Mouse (Mus musculus) MEL (cell line): ENCODE data around the gene Dusp15. TPM values are rescaled to one million over a fixed set of nuclear protein-coding genes. Genes with fewer than 3 reads are reported as not detected.

ENCODE experiments used
- DNase-seq: peaks from one replicate; pipeline ENCODE4 v3.0.0; 2011; ENCODE audit warnings: low read depth, low spot score
- H3K27ac ChIP-seq: 2 replicates; pipeline ENCODE4 v1.5.1; 2012; ENCODE audit warnings: low read depth, mild to moderate bottlenecking, control low read depth, low read length, moderate library complexity; ENCODE audit not compliant: control insufficient read depth
- H3K27me3 ChIP-seq, 2 experiments: fragments of 150-350 bp in 1 of 2; sonication (generic) in 1 of 2; 2 replicates each; pipeline ENCODE4 v1.6.1; 2012; ENCODE audit warnings: low read length in 2 of 2, mild to moderate bottlenecking in 2 of 2, improper control_type of control experiment in 1 of 2, moderate library complexity in 1 of 2; ENCODE audit not compliant: insufficient read depth in 2 of 2, control insufficient read depth in 1 of 2
- H3K36me3 ChIP-seq, 2 experiments: 2 replicates each; pipeline ENCODE4 v1.6.1; 2012 to 2014; ENCODE audit warnings: low read length in 2 of 2, improper control_type of control experiment in 1 of 2, inconsistent platforms in 1 of 2, mild to moderate bottlenecking in 1 of 2; ENCODE audit not compliant: insufficient read depth in 2 of 2, control insufficient read depth in 1 of 2
- H3K4me1 ChIP-seq, 2 experiments: fragments of 150-350 bp in 1 of 2; sonication (generic) in 1 of 2; 2 replicates each; pipeline ENCODE4 v1.6.1; 2012; ENCODE audit warnings: low read length in 2 of 2, improper control_type of control experiment in 1 of 2, mild to moderate bottlenecking in 1 of 2; ENCODE audit not compliant: insufficient read depth in 2 of 2, control insufficient read depth in 1 of 2
- H3K4me3 ChIP-seq, 2 experiments: fragments of 150-350 bp in 1 of 2; sonication (generic) in 1 of 2; 2 replicates each; pipeline ENCODE4 v1.5.1; 2012; ENCODE audit warnings: low read depth in 2 of 2, low read length in 2 of 2, mild to moderate bottlenecking in 2 of 2, moderate library complexity in 2 of 2, control low read depth in 1 of 2, improper control_type of control experiment in 1 of 2; ENCODE audit not compliant: control insufficient read depth in 1 of 2, insufficient read depth in 1 of 2
- H3K79me2 ChIP-seq: 2 replicates; pipeline ENCODE4 v1.6.1; 2012; ENCODE audit warnings: mild to moderate bottlenecking, low read length, moderate library complexity; ENCODE audit not compliant: control insufficient read depth, poor library complexity, insufficient read depth
- H3K9ac ChIP-seq: 2 replicates; pipeline ENCODE4 v1.6.1; 2012; ENCODE audit warnings: low read depth, mild to moderate bottlenecking, control low read depth, low read length, moderate library complexity; ENCODE audit not compliant: control insufficient read depth, poor library complexity, severe bottlenecking
- H3K9me3 ChIP-seq: fragments of 150-350 bp; sonication (generic); replicated peaks from 2 replicates; pipeline ENCODE4 v1.6.1; 2012; ENCODE audit warnings: mild to moderate bottlenecking, low read length, improper control_type of control experiment, moderate library complexity; ENCODE audit not compliant: insufficient read depth
- CHD2 ChIP-seq: IDR thresholded peaks from 2 replicates; pipeline ENCODE4 v1.6.1; 2011; ENCODE audit warnings: low read length, improper control_type of control experiment
- CTCF ChIP-seq, 3 experiments: IDR thresholded peaks in 2 of 3; conservative IDR thresholded peaks in 1 of 3; 2 replicates each; pipeline ENCODE4 v1.5.1; 2011 to 2012; ENCODE audit warnings: low read length in 3 of 3, low read depth in 2 of 3, mild to moderate bottlenecking in 2 of 3, improper control_type of control experiment in 1 of 3, inconsistent platforms in 1 of 3, mixed read lengths in 1 of 3, moderate library complexity in 1 of 3; ENCODE audit not compliant: control insufficient read depth in 1 of 3, insufficient read depth in 1 of 3, poor library complexity in 1 of 3, severe bottlenecking in 1 of 3
- E2F4 ChIP-seq: IDR thresholded peaks from 2 replicates; pipeline ENCODE4 v1.6.1; 2011; ENCODE audit warnings: low read depth, low read length, improper control_type of control experiment, borderline replicate concordance
- ELF1 ChIP-seq: IDR thresholded peaks from 2 replicates; pipeline ENCODE4 v1.6.1; 2014; ENCODE audit warnings: low read depth, mild to moderate bottlenecking, inconsistent platforms, low read length, improper control_type of control experiment, moderate library complexity
- ETS1 ChIP-seq: IDR thresholded peaks from 2 replicates; pipeline ENCODE4 v1.6.1; 2012; ENCODE audit warnings: low read depth, mild to moderate bottlenecking, inconsistent platforms, low read length, improper control_type of control experiment, moderate library complexity
- GABPA ChIP-seq: IDR thresholded peaks from 2 replicates; pipeline ENCODE4 v1.6.1; 2012; ENCODE audit warnings: low read depth, mild to moderate bottlenecking, inconsistent platforms, low read length, improper control_type of control experiment, moderate library complexity
- GATA1 ChIP-seq: IDR thresholded peaks from 2 replicates; pipeline ENCODE4 v1.6.1; 2011; ENCODE audit warnings: low read depth, low read length, improper control_type of control experiment
- HCFC1 ChIP-seq: IDR thresholded peaks from 2 replicates; pipeline ENCODE4 v1.6.1; 2012; ENCODE audit warnings: low read depth, mild to moderate bottlenecking, inconsistent platforms, low read length, improper control_type of control experiment, moderate library complexity
- KAT2A ChIP-seq: conservative IDR thresholded peaks from 2 replicates; pipeline ENCODE4 v1.6.1; 2012; ENCODE audit warnings: low read depth, low read length, improper control_type of control experiment, inconsistent platforms
- MAFK ChIP-seq: IDR thresholded peaks from 2 replicates; pipeline ENCODE4 v1.6.1; 2011; ENCODE audit warnings: low read depth, mild to moderate bottlenecking, low read length, improper control_type of control experiment, borderline replicate concordance
- MAX ChIP-seq: IDR thresholded peaks from 2 replicates; pipeline ENCODE4 v1.6.1; 2011; ENCODE audit warnings: low read length, improper control_type of control experiment
- MAZ ChIP-seq: IDR thresholded peaks from 2 replicates; pipeline ENCODE4 v1.6.1; 2012; ENCODE audit warnings: low read depth, mild to moderate bottlenecking, inconsistent platforms, low read length, improper control_type of control experiment
- MEF2A ChIP-seq: IDR thresholded peaks from 2 replicates; pipeline ENCODE4 v1.6.1; 2014; ENCODE audit warnings: low read depth, mild to moderate bottlenecking, inconsistent platforms, low read length, improper control_type of control experiment; ENCODE audit not compliant: poor library complexity, insufficient replicate concordance, severe bottlenecking; ENCODE audit errors: extremely low read depth
- MXI1 ChIP-seq: IDR thresholded peaks from 2 replicates; pipeline ENCODE4 v1.6.1; 2011; ENCODE audit warnings: mild to moderate bottlenecking, low read depth, low read length, improper control_type of control experiment
- MYB ChIP-seq: IDR thresholded peaks from 2 replicates; pipeline ENCODE4 v1.6.1; 2011; ENCODE audit warnings: mild to moderate bottlenecking, low read depth, low read length, improper control_type of control experiment
- NELFE ChIP-seq: IDR thresholded peaks from 2 replicates; pipeline ENCODE4 v1.6.1; 2011; ENCODE audit warnings: low read depth, low read length, improper control_type of control experiment
- NRF1 ChIP-seq: IDR thresholded peaks from 2 replicates; pipeline ENCODE4 v1.6.1; 2014; ENCODE audit warnings: low read depth, mild to moderate bottlenecking, inconsistent platforms, low read length, improper control_type of control experiment, moderate library complexity; ENCODE audit not compliant: poor library complexity, insufficient read depth, severe bottlenecking
- POLR2A ChIP-seq, 2 experiments: IDR thresholded peaks; 2 replicates each; pipeline ENCODE4 v1.6.1; 2011 to 2012; ENCODE audit warnings: low read length in 2 of 2, mild to moderate bottlenecking in 2 of 2, control low read depth in 1 of 2, improper control_type of control experiment in 1 of 2, low read depth in 1 of 2, moderate library complexity in 1 of 2; ENCODE audit not compliant: control insufficient read depth in 1 of 2, insufficient read depth in 1 of 2, poor library complexity in 1 of 2
- POLR2AphosphoS5 ChIP-seq: IDR thresholded peaks from 2 replicates; pipeline ENCODE4 v1.6.1; 2012; ENCODE audit warnings: low read depth, borderline replicate concordance, mild to moderate bottlenecking, inconsistent platforms, low read length, moderate library complexity, mixed read lengths
- RAD21 ChIP-seq: IDR thresholded peaks from 2 replicates; pipeline ENCODE4 v1.6.1; 2011; ENCODE audit warnings: mild to moderate bottlenecking, low read depth, low read length, improper control_type of control experiment
- RCOR1 ChIP-seq: IDR thresholded peaks from 2 replicates; pipeline ENCODE4 v1.6.1; 2012; ENCODE audit warnings: low read depth, mild to moderate bottlenecking, inconsistent platforms, low read length, improper control_type of control experiment
- SMC3 ChIP-seq: IDR thresholded peaks from 2 replicates; pipeline ENCODE4 v1.6.1; 2011; ENCODE audit warnings: low read depth, low read length, improper control_type of control experiment
- TBP ChIP-seq: IDR thresholded peaks from 2 replicates; pipeline ENCODE4 v1.8.0; 2011; ENCODE audit warnings: low read depth, low read length, improper control_type of control experiment
- USF1 ChIP-seq: IDR thresholded peaks from 2 replicates; pipeline ENCODE4 v1.6.1; 2014; ENCODE audit warnings: low read depth, mild to moderate bottlenecking, inconsistent platforms, low read length, improper control_type of control experiment, moderate library complexity
- USF2 ChIP-seq, 2 experiments: IDR thresholded peaks; 2 replicates each; pipeline ENCODE4 v1.6.1; 2011 to 2012; ENCODE audit warnings: improper control_type of control experiment in 2 of 2, low read length in 2 of 2, borderline replicate concordance in 1 of 2, inconsistent platforms in 1 of 2, low read depth in 1 of 2, mild to moderate bottlenecking in 1 of 2; ENCODE audit not compliant: insufficient read depth in 1 of 2
- ZC3H11A ChIP-seq: IDR thresholded peaks from 2 replicates; pipeline ENCODE4 v1.6.1; 2012; ENCODE audit warnings: low read depth, mild to moderate bottlenecking, inconsistent platforms, low read length, improper control_type of control experiment
- ZNF384 ChIP-seq: IDR thresholded peaks from 2 replicates; pipeline ENCODE4 v1.6.1; 2012; ENCODE audit warnings: low read depth, mild to moderate bottlenecking, inconsistent platforms, low read length, improper control_type of control experiment
- polyA plus RNA-seq, 2 experiments: library from polyadenylated mRNA; stranded (reverse) in 1 of 2; unstranded in 1 of 2; fragments of >175 nt in 1 of 2; fragments of >200 nt in 1 of 2; gene quantifications; 2 replicates each; pipeline versions ENCODE4 v1.2.1 to v1.2.4; 2012; ENCODE audit warnings: low replicate concordance in 2 of 2, low read depth in 1 of 2; ENCODE audit not compliant: insufficient read length in 2 of 2, insufficient read depth in 1 of 2, missing spikeins in 1 of 2
- total RNA-seq: library from RNA; depleted of rRNA; stranded (reverse); fragments of 300-350 nt; gene quantifications from 2 replicates; pipeline ENCODE4 v1.2.3, GENCODE M21; 2012

The Dusp15 gene
- total and polyA plus RNA-seq, 3 experiments, result not detected

DNA sequence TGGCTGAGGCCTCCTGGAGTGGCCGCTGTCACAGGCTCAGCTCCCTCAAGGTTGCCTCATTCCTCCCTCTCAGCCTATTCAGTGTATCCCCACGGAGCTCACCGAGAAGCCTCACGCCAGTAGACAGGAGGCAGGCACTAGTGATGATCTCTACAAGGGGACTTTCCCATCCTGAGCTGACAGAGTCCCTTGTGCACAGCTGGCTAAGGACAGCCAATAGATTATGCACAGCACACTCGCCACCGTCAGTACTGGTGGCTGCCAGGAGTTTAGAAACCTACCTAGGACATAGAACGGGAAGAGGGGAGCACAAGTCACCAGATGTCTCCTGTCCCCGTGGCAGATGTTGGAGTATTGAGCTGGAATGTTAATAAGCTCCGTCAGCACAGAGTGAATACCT, 33.8 kb downstream of the Dusp15 start:
- no peaks in the 10 kb centered on the region; a peak in 1 of 4 replicates for H3K36me3 ChIP-seq
- no peak overlapping the region for H3K9ac ChIP-seq
- H3K9me3 ChIP-seq, result no peaks in the 10 kb centered on the region
- H3K79me2 ChIP-seq, result no peaks in the 10 kb centered on the region
- no peaks in the 10 kb centered on the region; a peak in 1 of 4 replicates for H3K27me3 ChIP-seq
- peaks cover 0 to 9% of the 10 kb centered on the region in 2 experiments; a peak in 3 of 4 replicates for H3K4me1 ChIP-seq
- H3K27ac ChIP-seq, result no peak overlapping the region
- no peak for TF ChIP-seq MEF2A
- DNase-seq, result no peak
- no peak overlapping the region for H3K4me3 ChIP-seq

DNA sequence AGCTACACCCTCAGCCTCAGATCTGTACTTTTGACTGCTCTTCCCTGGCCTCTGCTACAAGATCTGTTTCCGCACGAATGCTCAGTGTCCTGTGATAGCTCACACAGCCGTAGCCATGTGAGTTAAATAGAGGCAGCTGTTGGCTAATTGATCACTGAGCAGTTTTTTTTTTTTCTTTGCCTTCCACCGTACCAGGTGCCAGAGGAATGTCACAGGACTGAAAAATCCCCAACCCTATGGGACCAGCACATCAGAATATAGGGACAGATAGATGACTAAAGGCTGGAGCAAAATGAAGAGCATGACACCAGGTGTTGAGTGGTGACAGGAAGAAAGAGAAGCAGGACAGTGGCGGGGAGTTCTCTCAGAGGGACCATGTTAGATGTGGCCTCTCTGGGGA, 35.4 kb downstream of the Dusp15 start:
- peaks cover 0 to 9% of the 10 kb centered on the region in 2 experiments; a peak in 3 of 4 replicates for H3K4me1 ChIP-seq
- DNase-seq, result no peak

DNA sequence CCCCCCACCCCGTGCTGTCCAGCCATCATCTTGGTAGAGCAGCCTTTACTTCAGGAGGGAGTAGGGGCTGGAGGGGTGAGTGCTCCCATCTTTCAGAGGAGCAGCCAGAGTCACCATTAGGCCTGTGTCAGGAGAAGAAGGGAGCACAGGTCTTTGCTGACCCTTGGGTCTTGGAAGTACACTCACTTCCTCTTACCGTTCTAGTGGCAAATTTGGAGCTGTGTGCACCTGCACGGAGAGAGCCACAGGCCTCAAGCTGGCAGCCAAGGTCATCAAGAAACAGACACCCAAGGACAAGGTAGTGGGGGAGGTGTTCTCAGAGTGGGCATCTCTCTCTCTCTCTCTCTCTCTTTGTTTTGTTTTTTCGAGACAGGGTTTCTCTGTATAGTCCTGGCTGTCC, 36.0 kb downstream of the Dusp15 start:
- Histone ChIP-seq H3K4me1 (peaks cover 0 to 9% of the 10 kb centered on the region in 2 experiments; a peak in 3 of 4 replicates), H3K9ac (no peak overlapping the region), H3K27ac (no peak overlapping the region), H3K36me3 (no peaks in the 10 kb centered on the region; a peak in 1 of 4 replicates), H3K79me2 (no peaks in the 10 kb centered on the region), H3K9me3 (no peaks in the 10 kb centered on the region), H3K27me3 (peaks cover 0 to under 1% of the 10 kb centered on the region in 2 experiments; a peak in 3 of 4 replicates), H3K4me3 (no peak overlapping the region)
- TF ChIP-seq KAT2A, result no peak
- TF ChIP-seq MAX, result no peak
- TF ChIP-seq E2F4, result no peak
- no peak for TF ChIP-seq SMC3
- no peak for TF ChIP-seq NELFE
- TF ChIP-seq MEF2A, result no peak
- TF ChIP-seq ZC3H11A, result no peak
- TF ChIP-seq GATA1, result no peak
- no peak for TF ChIP-seq CTCF (IDR thresholded peaks at IDR 0.05 in 2 of 3, conservative IDR thresholded peaks at IDR 0.05 in 1 of 3; ENCODE audit: control insufficient read depth in 1 of 3, insufficient read depth in 1 of 3, low read depth in 2 of 3, low read length in 3 of 3, poor library complexity in 1 of 3, severe bottlenecking in 1 of 3)
- TF ChIP-seq CHD2, result no peak
- no peak for TF ChIP-seq RAD21
- TF ChIP-seq HCFC1, result no peak
- no peak for TF ChIP-seq ETS1
- TF ChIP-seq MAFK, result no peak
- TF ChIP-seq GABPA, result no peak
- TF ChIP-seq RCOR1, result no peak
- no peak for TF ChIP-seq MAZ
- no peak for TF ChIP-seq MYB
- no peak for DNase-seq

More for the DNA sequence above, 35.4 kb downstream of the Dusp15 start:
- Histone ChIP-seq H3K79me2 (no peaks in the 10 kb centered on the region), H3K27me3 (no peaks in the 10 kb centered on the region; a peak in 3 of 4 replicates), H3K9ac (no peak overlapping the region), H3K36me3 (no peaks in the 10 kb centered on the region; a peak in 1 of 4 replicates), H3K4me3 (no peak overlapping the region), H3K27ac (no peak overlapping the region), H3K9me3 (no peaks in the 10 kb centered on the region)
- TF ChIP-seq POLR2A (IDR thresholded peaks at IDR 0.05; ENCODE audit: control insufficient read depth in 1 of 2, insufficient read depth in 1 of 2, low read depth in 1 of 2, low read length in 2 of 2, poor library complexity in 1 of 2) (no peak), HCFC1 (no peak), USF2 (IDR thresholded peaks at IDR 0.05; ENCODE audit: borderline replicate concordance in 1 of 2, insufficient read depth in 1 of 2, low read depth in 1 of 2, low read length in 2 of 2) (no peak), USF1 (no peak), MXI1 (no peak), POLR2AphosphoS5 (no peak), RAD21 (no peak), ELF1 (no peak), CTCF (IDR thresholded peaks at IDR 0.05 in 2 of 3, conservative IDR thresholded peaks at IDR 0.05 in 1 of 3; ENCODE audit: control insufficient read depth in 1 of 3, insufficient read depth in 1 of 3, low read depth in 2 of 3, low read length in 3 of 3, poor library complexity in 1 of 3, severe bottlenecking in 1 of 3) (no peak), TBP (no peak), SMC3 (no peak), MEF2A (no peak), ZNF384 (no peak), MAZ (no peak), NRF1 (no peak), E2F4 (no peak)
